Mouse (Mus musculus): ENCODE data around the gene Stx8. TPM values are rescaled to one million over a fixed set of nuclear protein-coding genes. Genes with fewer than 3 reads are reported as not detected.
A peak's percentile ranks its signal among the peaks of the same experiment; 100 is the strongest.

Gene Stx8
- polyA plus RNA-seq, 1 experiment from 2014 or later, result 69.7 TPM

GRCm38 (mm10) chr11:68214496-68215205 is 248.7 kb downstream of the Stx8 start:
- Histone ChIP-seq H3K27ac (ENCODE audit: low read length) (no peak overlapping the region), H3K27me3 (ENCODE audit: control insufficient read depth, insufficient read depth, low read length) (no peaks in the 10 kb centered on the region), H3K4me1 (ENCODE audit: control insufficient read depth, insufficient read depth, low read length) (peaks cover 38% of the 10 kb centered on the region), H3K36me3 (ENCODE audit: control insufficient read depth, insufficient read depth, low read length) (no peaks in the 10 kb centered on the region), H3K9me3 (replicated peaks; ENCODE audit: control insufficient read depth, low read length) (no peaks in the 10 kb centered on the region), H3K9ac (ENCODE audit: low read length) (no peak overlapping the region), H3K4me3 (replicated peaks; ENCODE audit: low read length) (no peak overlapping the region), H3K4me2 (ENCODE audit: low read depth, low read length) (no peak overlapping the region)
- no peak for ATAC-seq (ENCODE audit: insufficient read depth, low FRiP score)
- 76% methylated on average over 9 of the region's 9 CpGs for WGBS

GRCm38 (mm10) chr11:68215206-68215912 is 249.4 kb downstream of the Stx8 start:
- H3K4me3 ChIP-seq (replicated peaks; ENCODE audit: low read length), result no peak overlapping the region
- H3K4me2 ChIP-seq (ENCODE audit: low read depth, low read length), result no peak overlapping the region
- no peak for ATAC-seq (ENCODE audit: insufficient read depth, low FRiP score)
- peak overlapping the region; percentile 23; the same call in 1 of the 2 replicates for H3K27ac ChIP-seq (ENCODE audit: low read length)
- H3K27me3 ChIP-seq (ENCODE audit: control insufficient read depth, insufficient read depth, low read length), result no peaks in the 10 kb centered on the region
- 40% methylated on average over 6 of the region's 6 CpGs for WGBS
- no peaks in the 10 kb centered on the region for H3K9me3 ChIP-seq (replicated peaks; ENCODE audit: control insufficient read depth, low read length)
- H3K4me1 ChIP-seq (ENCODE audit: control insufficient read depth, insufficient read depth, low read length), result peaks cover 38% of the 10 kb centered on the region
- H3K9ac ChIP-seq (ENCODE audit: low read length), result no peak overlapping the region
- H3K36me3 ChIP-seq (ENCODE audit: control insufficient read depth, insufficient read depth, low read length), result no peaks in the 10 kb centered on the region

- no peaks in the 10 kb centered on the region for H3K27me3 ChIP-seq (ENCODE audit: control insufficient read depth, insufficient read depth, low read length)
- H3K4me1 ChIP-seq (ENCODE audit: control insufficient read depth, insufficient read depth, low read length), result peaks cover 38% of the 10 kb centered on the region
- peak overlapping the region; percentile 14 for H3K27ac ChIP-seq (ENCODE audit: low read length)
- WGBS, result 45% methylated on average over 11 of the region's 11 CpGs
- H3K36me3 ChIP-seq (ENCODE audit: control insufficient read depth, insufficient read depth, low read length), result no peaks in the 10 kb centered on the region
- H3K4me2 ChIP-seq (ENCODE audit: low read depth, low read length), result no peak overlapping the region
- H3K9me3 ChIP-seq (replicated peaks; ENCODE audit: control insufficient read depth, low read length), result no peaks in the 10 kb centered on the region
- ATAC-seq (ENCODE audit: insufficient read depth, low FRiP score), result no peak
- H3K4me3 ChIP-seq (replicated peaks; ENCODE audit: low read length), result no peak overlapping the region
- H3K9ac ChIP-seq (ENCODE audit: low read length), result 0 out of 2 replicates have a peak overlapping the region, but pooled peaks have one; percentile 2
Measured at GRCm38 (mm10) chr11:68216041-68216440, 250.0 kb downstream of the Stx8 start.

GRCm38 (mm10) chr11:68220733-68221132 is 254.7 kb downstream of the Stx8 start:
- Histone ChIP-seq H3K27me3 (ENCODE audit: control insufficient read depth, insufficient read depth, low read length) (no peaks in the 10 kb centered on the region), H3K4me1 (ENCODE audit: control insufficient read depth, insufficient read depth, low read length) (peaks cover 8% of the 10 kb centered on the region), H3K4me3 (replicated peaks; ENCODE audit: low read length) (no peak overlapping the region), H3K27ac (ENCODE audit: low read length) (no peak overlapping the region), H3K36me3 (ENCODE audit: control insufficient read depth, insufficient read depth, low read length) (no peaks in the 10 kb centered on the region), H3K4me2 (ENCODE audit: low read depth, low read length) (no peak overlapping the region), H3K9ac (ENCODE audit: low read length) (no peak overlapping the region), H3K9me3 (replicated peaks; ENCODE audit: control insufficient read depth, low read length) (no peaks in the 10 kb centered on the region)
- 84% methylated on average over 4 of the region's 4 CpGs for WGBS
- ATAC-seq (ENCODE audit: insufficient read depth, low FRiP score), result no peak

- Histone ChIP-seq H3K4me3 (replicated peaks; ENCODE audit: low read length) (no peak overlapping the region), H3K4me1 (ENCODE audit: control insufficient read depth, insufficient read depth, low read length) (no peaks in the 10 kb centered on the region), H3K9ac (ENCODE audit: low read length) (no peak overlapping the region), H3K36me3 (ENCODE audit: control insufficient read depth, insufficient read depth, low read length) (no peaks in the 10 kb centered on the region), H3K4me2 (ENCODE audit: low read depth, low read length) (no peak overlapping the region), H3K27ac (ENCODE audit: low read length) (no peak overlapping the region), H3K9me3 (replicated peaks; ENCODE audit: control insufficient read depth, low read length) (no peaks in the 10 kb centered on the region), H3K27me3 (ENCODE audit: control insufficient read depth, insufficient read depth, low read length) (no peaks in the 10 kb centered on the region)
- 87% methylated on average over 7 of the region's 7 CpGs for WGBS
- ATAC-seq (ENCODE audit: insufficient read depth, low FRiP score), result no peak
Measured at GRCm38 (mm10) chr11:68222209-68222608, 256.2 kb downstream of the Stx8 start.

GRCm38 (mm10) chr11:68223143-68223542 is 257.1 kb downstream of the Stx8 start:
- Histone ChIP-seq H3K9me3 (replicated peaks; ENCODE audit: control insufficient read depth, low read length) (no peaks in the 10 kb centered on the region), H3K9ac (ENCODE audit: low read length) (no peak overlapping the region), H3K4me3 (replicated peaks; ENCODE audit: low read length) (no peak overlapping the region), H3K4me1 (ENCODE audit: control insufficient read depth, insufficient read depth, low read length) (no peaks in the 10 kb centered on the region), H3K36me3 (ENCODE audit: control insufficient read depth, insufficient read depth, low read length) (no peaks in the 10 kb centered on the region), H3K27ac (ENCODE audit: low read length) (no peak overlapping the region), H3K4me2 (ENCODE audit: low read depth, low read length) (no peak overlapping the region), H3K27me3 (ENCODE audit: control insufficient read depth, insufficient read depth, low read length) (no peaks in the 10 kb centered on the region)
- ATAC-seq (ENCODE audit: insufficient read depth, low FRiP score), result no peak
- WGBS, result 59% methylated on average over 13 of the region's 13 CpGs

- no peaks in the 10 kb centered on the region for H3K27me3 ChIP-seq (ENCODE audit: control insufficient read depth, insufficient read depth, low read length)
- WGBS, result 83% methylated on average over 5 of the region's 5 CpGs
- H3K4me1 ChIP-seq (ENCODE audit: control insufficient read depth, insufficient read depth, low read length), result peaks cover 14% of the 10 kb centered on the region
- H3K4me2 ChIP-seq (ENCODE audit: low read depth, low read length), result no peak overlapping the region
- H3K9me3 ChIP-seq (replicated peaks; ENCODE audit: control insufficient read depth, low read length), result no peaks in the 10 kb centered on the region
- H3K4me3 ChIP-seq (replicated peaks; ENCODE audit: low read length), result no peak overlapping the region
- ATAC-seq (ENCODE audit: insufficient read depth, low FRiP score), result no peak
- no peaks in the 10 kb centered on the region for H3K36me3 ChIP-seq (ENCODE audit: control insufficient read depth, insufficient read depth, low read length)
- no peak overlapping the region for H3K27ac ChIP-seq (ENCODE audit: low read length)
- H3K9ac ChIP-seq (ENCODE audit: low read length), result no peak overlapping the region
Measured at GRCm38 (mm10) chr11:68226654-68227057, 260.7 kb downstream of the Stx8 start.

- no peak overlapping the region for H3K27ac ChIP-seq (ENCODE audit: low read length)
- H3K4me3 ChIP-seq (replicated peaks; ENCODE audit: low read length), result no peak overlapping the region
- no peaks in the 10 kb centered on the region for H3K27me3 ChIP-seq (ENCODE audit: control insufficient read depth, insufficient read depth, low read length)
- no peak for ATAC-seq (ENCODE audit: insufficient read depth, low FRiP score)
- H3K9ac ChIP-seq (ENCODE audit: low read length), result no peak overlapping the region
- no peak overlapping the region for H3K4me2 ChIP-seq (ENCODE audit: low read depth, low read length)
- H3K4me1 ChIP-seq (ENCODE audit: control insufficient read depth, insufficient read depth, low read length), result peaks cover 14% of the 10 kb centered on the region
- WGBS, result 91% methylated on average over 6 of the region's 6 CpGs
- H3K9me3 ChIP-seq (replicated peaks; ENCODE audit: control insufficient read depth, low read length), result no peaks in the 10 kb centered on the region
- no peaks in the 10 kb centered on the region for H3K36me3 ChIP-seq (ENCODE audit: control insufficient read depth, insufficient read depth, low read length)
Measured at GRCm38 (mm10) chr11:68227837-68228236, 261.8 kb downstream of the Stx8 start.

- no peaks in the 10 kb centered on the region for H3K27me3 ChIP-seq (ENCODE audit: control insufficient read depth, insufficient read depth, low read length)
- H3K36me3 ChIP-seq (ENCODE audit: control insufficient read depth, insufficient read depth, low read length), result no peaks in the 10 kb centered on the region
- H3K9ac ChIP-seq (ENCODE audit: low read length), result peak overlapping the region; percentile 54; the same call in 1 of the 2 replicates
- no peaks in the 10 kb centered on the region for H3K9me3 ChIP-seq (replicated peaks; ENCODE audit: control insufficient read depth, low read length)
- H3K4me3 ChIP-seq (replicated peaks; ENCODE audit: low read length), result no peak overlapping the region
- H3K4me2 ChIP-seq (ENCODE audit: low read depth, low read length), result peak overlapping the region; percentile 16; the same call in 1 of the 2 replicates
- H3K4me1 ChIP-seq (ENCODE audit: control insufficient read depth, insufficient read depth, low read length), result peaks cover 14% of the 10 kb centered on the region
- 42% methylated on average over 18 of the region's 18 CpGs for WGBS
- peak overlapping the region; percentile 87 for H3K27ac ChIP-seq (ENCODE audit: low read length)
- peak; percentile 54 for ATAC-seq (ENCODE audit: insufficient read depth, low FRiP score)
Measured at GRCm38 (mm10) chr11:68228941-68229665, 263.1 kb downstream of the Stx8 start.

Data from stomach, embryonic 16.5 days (tissue).